Mouse (Mus musculus) limb, embryonic 12.5 days (tissue): ENCODE results near the gene Dner. TPM values are rescaled to one million over a fixed set of nuclear protein-coding genes. Genes with fewer than 3 reads are reported as not detected.

ENCODE experiments used
- ATAC-seq: fragments of 200-750 bp; cut with Nextera tagmentation; 2 replicates; pipeline ENCODE4 v1.8.0; 2017; ENCODE audit warnings: low read depth, moderate TSS enrichment; ENCODE audit not compliant: insufficient number of reproducible peaks, insufficient read depth, low FRiP score, low TSS enrichment
- H3K27ac ChIP-seq: fragments of 300-500 bp; sonication (generic); 2 replicates; pipeline ENCODE4 v1.5.1; 2016; ENCODE audit warnings: mild to moderate bottlenecking, moderate library complexity
- H3K27me3 ChIP-seq: fragments of 300-500 bp; sonication (generic); 2 replicates; pipeline ENCODE4 v1.6.1; 2016; ENCODE audit warnings: mild to moderate bottlenecking, moderate library complexity
- H3K36me3 ChIP-seq: fragments of 300-500 bp; sonication (generic); 2 replicates; pipeline ENCODE4 v1.6.1; 2016; ENCODE audit warnings: mild to moderate bottlenecking, moderate library complexity
- H3K4me1 ChIP-seq: fragments of 300-500 bp; sonication (generic); replicated peaks from 2 replicates; pipeline ENCODE4 v1.6.1; 2016
- H3K4me2 ChIP-seq: fragments of 300-500 bp; sonication (generic); 2 replicates; pipeline ENCODE4 v1.6.1; 2016; ENCODE audit warnings: mild to moderate bottlenecking, moderate library complexity
- H3K4me3 ChIP-seq: fragments of 300-500 bp; sonication (generic); replicated peaks from 2 replicates; pipeline ENCODE4 v1.5.1; 2016; ENCODE audit warnings: mild to moderate bottlenecking
- H3K9ac ChIP-seq: fragments of 300-500 bp; sonication (generic); replicated peaks from 2 replicates; pipeline ENCODE4 v1.6.1; 2016; ENCODE audit warnings: mild to moderate bottlenecking, moderate library complexity
- H3K9me3 ChIP-seq: fragments of 300-500 bp; sonication (generic); 2 replicates; pipeline ENCODE4 v1.6.1; 2016; ENCODE audit warnings: mild to moderate bottlenecking, moderate library complexity
- WGBS: fragments of 180-500 bp; shearing (Covaris S2); methylation state at CpG from one replicate; pipeline ENCODE4 v1.1.7; 2016; 5-methylcytosine and 5-hydroxymethylcytosine counted together
- polyA plus RNA-seq: library from polyadenylated mRNA; unstranded; fragments of >200 nt; fragmentation: Nextera tagmentation; extraction: Ambion mirVana; gene quantifications from 2 replicates; pipeline ENCODE4 v1.2.1, GENCODE M21; 2016

Gene Dner
- polyA plus RNA-seq, 1 experiment from 2014 or later = 4.7 TPM

DNA sequence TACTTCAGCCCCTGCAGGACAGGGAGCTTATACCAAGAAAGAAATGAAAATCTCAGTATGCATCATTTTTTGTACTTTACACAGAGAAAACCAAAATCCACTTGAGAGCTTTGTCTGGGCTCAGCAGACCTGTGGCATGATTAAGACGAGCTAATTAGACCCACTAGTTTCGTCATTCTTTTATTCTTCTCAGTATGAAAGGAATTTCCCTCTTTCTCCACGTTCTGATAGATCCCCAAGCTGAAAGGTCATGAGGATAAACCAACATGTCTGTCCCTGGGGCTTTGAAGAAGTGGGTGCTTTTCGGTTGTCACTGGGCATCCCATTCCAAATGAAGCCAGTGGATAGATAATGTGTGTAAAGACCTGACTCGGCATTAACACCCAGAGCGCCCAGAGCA, 278.7 kb downstream of the Dner start:
- no peaks in the 10 kb centered on the region for H3K9me3 ChIP-seq
- no peaks in the 10 kb centered on the region for H3K27me3 ChIP-seq
- H3K4me3 ChIP-seq = no peak overlapping the region
- H3K36me3 ChIP-seq = no peaks in the 10 kb centered on the region
- WGBS = 77% methylated on average over 6 of the region's 6 CpGs
- H3K4me2 ChIP-seq = no peak overlapping the region
- no peak overlapping the region for H3K27ac ChIP-seq
- H3K9ac ChIP-seq = no peak overlapping the region
- no peak for ATAC-seq
- no peaks in the 10 kb centered on the region for H3K4me1 ChIP-seq

DNA sequence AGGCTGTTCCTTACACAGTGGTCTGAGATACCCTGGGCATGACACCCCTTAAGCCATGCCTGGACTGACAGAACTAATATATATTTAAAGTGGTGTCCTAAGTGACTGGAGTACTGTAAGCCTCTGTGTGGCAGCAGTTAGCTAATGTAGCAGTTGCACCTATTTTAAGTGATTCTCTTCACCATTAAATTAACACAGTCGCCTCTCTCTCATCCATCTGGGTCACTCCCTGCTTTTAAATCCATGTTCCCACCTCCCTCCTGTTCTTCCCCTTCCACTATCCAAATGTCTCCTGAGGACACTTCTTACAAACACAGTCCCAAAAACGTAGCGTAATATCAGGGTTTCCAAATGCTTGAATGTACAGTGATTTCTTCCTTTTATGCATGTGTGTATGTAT, 281.6 kb downstream of the Dner start:
- Histone ChIP-seq H3K4me3 (no peak overlapping the region), H3K4me2 (no peak overlapping the region), H3K9me3 (no peaks in the 10 kb centered on the region), H3K27ac (no peak overlapping the region), H3K36me3 (no peaks in the 10 kb centered on the region), H3K27me3 (no peaks in the 10 kb centered on the region), H3K4me1 (no peaks in the 10 kb centered on the region), H3K9ac (no peak overlapping the region)
- no peak for ATAC-seq
- WGBS = 90% methylated on average over 3 of the region's 3 CpGs

DNA sequence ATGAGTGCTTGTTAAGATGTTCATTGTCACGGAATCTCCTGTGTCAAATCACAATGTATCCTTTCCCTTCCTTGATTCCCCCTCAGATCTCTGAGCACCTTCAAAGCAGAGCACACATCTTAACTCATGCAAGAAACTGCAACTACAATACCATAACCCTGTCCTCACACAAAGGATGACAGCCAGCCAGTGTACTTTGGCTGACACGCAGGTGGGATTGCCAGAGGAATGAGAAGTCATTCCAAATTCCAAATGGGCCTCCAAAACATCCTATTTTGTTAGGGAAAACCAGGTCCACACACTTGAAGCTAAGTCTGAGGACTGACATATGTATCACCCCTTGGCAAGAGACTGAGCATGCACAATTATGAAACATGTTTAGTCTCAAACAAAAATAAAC, 286.5 kb downstream of the Dner start:
- no peaks in the 10 kb centered on the region for H3K9me3 ChIP-seq
- no peak for ATAC-seq
- no peak overlapping the region for H3K4me3 ChIP-seq
- no peaks in the 10 kb centered on the region for H3K4me1 ChIP-seq
- H3K9ac ChIP-seq = no peak overlapping the region
- H3K4me2 ChIP-seq = no peak overlapping the region
- H3K27me3 ChIP-seq = 0 out of 2 replicates have a peak, but pooled peaks cover 4% of the 10 kb centered on the region
- H3K36me3 ChIP-seq = no peaks in the 10 kb centered on the region
- no peak overlapping the region for H3K27ac ChIP-seq
- WGBS = 81% methylated on average over 2 of the region's 2 CpGs

DNA sequence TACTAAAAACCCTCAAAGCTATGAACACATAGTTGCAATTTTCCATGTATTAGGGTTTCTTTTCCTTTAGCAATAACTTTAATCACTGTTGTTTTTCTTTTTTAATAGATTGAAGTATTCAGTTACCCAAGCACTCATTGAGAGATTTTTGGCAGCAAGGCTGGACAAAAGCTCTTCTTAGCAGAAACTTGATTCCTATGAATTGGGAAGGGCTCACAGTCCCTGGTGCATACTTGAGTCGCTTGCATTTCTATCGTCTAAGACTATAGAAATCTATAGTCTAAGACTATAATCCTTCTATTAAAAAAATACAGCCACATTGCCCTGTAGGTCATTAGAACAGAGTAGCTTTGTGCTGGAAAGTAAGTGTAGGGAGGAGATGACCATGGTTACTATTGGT, 287.1 kb downstream of the Dner start:
- Histone ChIP-seq H3K4me2 (no peak overlapping the region), H3K9ac (no peak overlapping the region), H3K27me3 (0 out of 2 replicates have a peak, but pooled peaks cover 4% of the 10 kb centered on the region), H3K9me3 (no peaks in the 10 kb centered on the region), H3K4me3 (no peak overlapping the region), H3K4me1 (no peaks in the 10 kb centered on the region), H3K36me3 (no peaks in the 10 kb centered on the region), H3K27ac (no peak overlapping the region)
- ATAC-seq = no peak
- WGBS = 73% methylated on average over 2 of the region's 2 CpGs

DNA sequence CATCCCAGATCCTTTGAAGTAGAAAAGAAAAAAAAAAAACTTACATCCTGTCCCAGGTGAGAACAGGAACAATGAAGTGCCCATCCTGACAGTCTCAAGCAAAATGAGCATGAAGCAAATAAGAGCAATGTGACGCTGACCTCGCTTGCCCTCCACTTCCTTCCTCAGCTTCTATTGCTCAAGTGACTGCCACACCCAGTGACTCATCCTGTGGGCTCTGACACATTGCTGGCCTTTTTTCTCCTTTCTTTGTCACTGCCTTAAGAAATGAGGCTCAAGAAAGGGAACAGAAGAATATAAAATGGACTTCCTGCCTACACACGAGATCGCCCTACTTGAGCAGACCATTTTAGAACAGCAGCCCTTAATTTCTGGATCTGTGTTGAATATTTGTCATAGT, 289.1 kb downstream of the Dner start:
- H3K27ac ChIP-seq = no peak overlapping the region
- H3K27me3 ChIP-seq = 0 out of 2 replicates have a peak, but pooled peaks cover 4% of the 10 kb centered on the region
- no peaks in the 10 kb centered on the region for H3K36me3 ChIP-seq
- no peak overlapping the region for H3K9ac ChIP-seq
- 70% methylated on average over 4 of the region's 4 CpGs for WGBS
- H3K4me3 ChIP-seq = no peak overlapping the region
- H3K4me2 ChIP-seq = no peak overlapping the region
- ATAC-seq = no peak
- no peaks in the 10 kb centered on the region for H3K9me3 ChIP-seq
- no peaks in the 10 kb centered on the region for H3K4me1 ChIP-seq

DNA sequence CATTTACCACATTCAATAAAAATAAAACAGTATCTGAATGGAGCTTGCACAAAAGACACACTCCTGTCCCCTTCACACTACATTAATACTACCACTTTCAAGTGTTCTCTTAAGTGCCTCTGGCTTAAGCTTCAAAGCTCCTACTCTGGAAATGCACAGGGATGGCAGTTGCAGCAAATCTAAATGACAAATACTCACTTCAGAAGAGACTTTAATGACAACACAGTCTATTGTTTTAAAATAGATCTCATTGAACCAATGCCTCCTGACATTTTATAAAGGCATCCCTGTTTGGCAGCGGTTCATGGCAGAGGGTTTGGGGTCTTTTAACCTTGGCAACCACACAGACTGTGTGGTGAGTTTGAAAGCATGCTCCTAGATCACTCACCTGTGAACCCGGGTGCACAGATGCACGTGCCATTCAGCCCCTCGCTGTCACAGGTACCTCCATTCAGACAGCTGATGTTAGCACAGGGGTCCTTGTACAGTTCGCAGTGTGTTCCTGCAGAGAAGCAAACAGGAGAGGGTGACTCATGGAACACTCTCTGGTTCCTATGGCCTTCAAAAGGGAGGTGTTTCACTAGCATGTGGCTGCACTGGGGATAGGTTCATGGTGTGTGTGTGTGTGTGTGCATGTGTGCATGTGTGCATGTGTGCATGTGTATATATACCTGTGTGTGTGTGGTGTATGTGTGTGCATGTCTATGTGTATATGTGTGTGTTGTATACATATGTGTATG, 290.3 kb downstream of the Dner start:
- Histone ChIP-seq H3K27me3 (0 out of 2 replicates have a peak, but pooled peaks cover 4% of the 10 kb centered on the region), H3K9me3 (no peaks in the 10 kb centered on the region), H3K9ac (no peak overlapping the region), H3K4me2 (no peak overlapping the region), H3K4me3 (no peak overlapping the region), H3K4me1 (no peaks in the 10 kb centered on the region), H3K36me3 (no peaks in the 10 kb centered on the region), H3K27ac (no peak overlapping the region)
- no peak for ATAC-seq
- 89% methylated on average over 5 of the region's 5 CpGs for WGBS

DNA sequence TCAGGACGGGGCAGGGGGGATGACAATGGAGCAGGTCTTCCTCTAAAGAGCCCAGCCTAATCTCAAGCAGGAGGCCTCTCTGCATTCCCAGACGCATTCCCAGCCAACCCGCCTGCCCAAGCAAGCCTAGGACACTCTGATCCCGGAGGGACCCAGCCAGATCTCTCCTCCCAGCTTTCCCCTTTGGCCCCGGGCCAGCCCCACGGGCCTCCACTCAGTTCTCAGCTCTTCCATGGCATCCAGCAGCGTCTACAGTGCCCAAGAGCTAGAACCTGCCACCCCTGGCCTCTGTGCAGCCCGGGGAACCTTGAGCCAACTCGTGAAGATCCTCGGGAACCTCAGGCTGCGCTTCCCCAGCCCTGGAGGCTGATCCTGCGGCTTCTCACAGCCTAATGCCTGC, 291.1 kb downstream of the Dner start:
- WGBS = 56% methylated on average over 12 of the region's 12 CpGs
- no peaks in the 10 kb centered on the region for H3K4me1 ChIP-seq
- no peak for ATAC-seq
- H3K9ac ChIP-seq = no peak overlapping the region
- H3K36me3 ChIP-seq = no peaks in the 10 kb centered on the region
- H3K27me3 ChIP-seq = 0 out of 2 replicates have a peak, but pooled peaks cover 4% of the 10 kb centered on the region
- H3K4me2 ChIP-seq = no peak overlapping the region
- H3K4me3 ChIP-seq = no peak overlapping the region
- H3K27ac ChIP-seq = no peak overlapping the region
- H3K9me3 ChIP-seq = no peaks in the 10 kb centered on the region

DNA sequence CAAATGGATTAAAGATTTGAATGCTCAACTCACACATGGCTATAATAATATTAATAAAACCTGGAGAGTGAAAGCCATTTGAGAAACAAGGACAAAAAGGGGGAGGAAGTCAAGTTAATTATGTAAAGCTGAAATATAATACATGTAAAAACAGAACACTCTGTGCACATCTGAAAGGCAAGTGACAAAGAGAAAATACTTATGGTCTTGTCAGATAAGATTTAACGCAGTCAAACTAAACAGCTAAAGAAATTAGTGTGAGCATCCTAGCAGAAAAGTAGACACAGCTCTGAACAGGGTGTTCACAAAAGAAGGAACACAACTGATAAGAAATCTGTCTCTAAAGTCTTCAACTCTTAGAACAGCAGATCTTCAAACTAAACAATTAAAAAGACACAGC, 293.9 kb downstream of the Dner start:
- Histone ChIP-seq H3K36me3 (no peaks in the 10 kb centered on the region), H3K9me3 (no peaks in the 10 kb centered on the region), H3K9ac (no peak overlapping the region), H3K27ac (no peak overlapping the region), H3K4me1 (no peaks in the 10 kb centered on the region), H3K4me3 (no peak overlapping the region), H3K27me3 (0 out of 2 replicates have a peak, but pooled peaks cover 4% of the 10 kb centered on the region), H3K4me2 (no peak overlapping the region)
- WGBS = 91% methylated on average over 1 of the region's 1 CpGs
- no peak for ATAC-seq

DNA sequence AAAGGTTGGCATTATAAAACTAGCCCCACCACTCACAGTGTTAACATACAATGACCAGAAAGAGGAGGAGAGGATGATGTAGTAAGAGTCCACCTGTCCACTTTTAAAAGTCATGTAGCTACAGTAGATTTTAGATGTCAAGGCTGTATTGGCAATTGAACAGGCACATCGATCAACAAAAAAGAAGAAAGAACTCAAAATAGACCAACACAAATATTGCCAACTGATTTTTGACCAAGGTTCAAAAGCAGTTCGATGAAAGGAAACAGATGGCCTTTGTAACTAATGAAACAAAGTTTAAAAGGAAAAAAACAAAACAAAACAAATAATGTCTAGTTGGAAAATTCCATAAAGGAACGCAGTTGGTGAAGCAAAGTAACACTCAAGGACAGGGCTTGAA, 296.4 kb downstream of the Dner start:
- no peaks in the 10 kb centered on the region for H3K9me3 ChIP-seq
- H3K27me3 ChIP-seq = no peaks in the 10 kb centered on the region
- H3K36me3 ChIP-seq = no peaks in the 10 kb centered on the region
- WGBS = 87% methylated on average over 3 of the region's 3 CpGs
- no peak overlapping the region for H3K27ac ChIP-seq
- H3K4me1 ChIP-seq = no peaks in the 10 kb centered on the region
- H3K4me3 ChIP-seq = no peak overlapping the region
- H3K4me2 ChIP-seq = no peak overlapping the region
- H3K9ac ChIP-seq = no peak overlapping the region
- ATAC-seq = no peak

DNA sequence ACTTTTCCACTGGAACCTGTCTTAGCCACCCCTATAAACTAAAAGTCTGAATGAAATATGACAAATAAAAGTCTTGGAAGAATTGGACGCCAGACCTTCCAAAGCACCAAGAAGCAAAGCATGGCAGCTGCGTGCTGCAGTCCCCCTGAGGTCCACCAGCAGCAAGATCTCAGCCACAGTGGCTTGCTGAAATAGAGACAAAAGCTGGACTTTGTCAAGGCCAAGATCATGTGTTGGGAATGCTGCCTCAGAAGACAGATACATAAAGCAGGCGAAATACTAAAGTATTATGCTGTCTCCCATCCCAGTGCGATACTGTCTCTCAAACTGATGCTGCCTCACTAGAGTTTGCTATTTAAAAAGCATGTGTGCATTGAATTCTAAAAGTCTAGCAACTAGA, 296.9 kb downstream of the Dner start:
- H3K9ac ChIP-seq = no peak overlapping the region
- H3K4me1 ChIP-seq = no peaks in the 10 kb centered on the region
- H3K27me3 ChIP-seq = no peaks in the 10 kb centered on the region
- H3K4me2 ChIP-seq = no peak overlapping the region
- 90% methylated on average over 4 of the region's 4 CpGs for WGBS
- no peaks in the 10 kb centered on the region for H3K36me3 ChIP-seq
- no peaks in the 10 kb centered on the region for H3K9me3 ChIP-seq
- H3K4me3 ChIP-seq = no peak overlapping the region
- no peak for ATAC-seq
- H3K27ac ChIP-seq = no peak overlapping the region

DNA sequence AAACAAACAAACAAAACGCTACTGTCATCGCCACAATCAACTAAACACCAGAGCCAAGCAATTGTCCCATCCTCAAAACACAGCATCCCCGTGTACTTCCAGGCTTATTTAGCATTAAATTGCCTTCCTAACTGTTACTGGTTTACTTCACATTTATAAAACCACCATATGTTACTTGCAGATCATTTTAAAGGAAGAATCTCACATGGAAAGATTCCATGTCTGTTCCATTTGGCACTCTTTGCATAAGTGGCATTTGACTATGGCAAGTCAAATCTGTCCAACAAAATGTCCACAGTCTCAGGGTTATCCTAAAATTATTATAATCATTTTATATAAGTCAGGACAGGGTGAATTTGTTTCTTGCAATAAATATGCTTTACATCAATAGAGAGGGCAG, 299.2 kb downstream of the Dner start:
- Histone ChIP-seq H3K27me3 (no peaks in the 10 kb centered on the region), H3K4me3 (no peak overlapping the region), H3K27ac (no peak overlapping the region), H3K4me2 (no peak overlapping the region), H3K9ac (no peak overlapping the region), H3K4me1 (no peaks in the 10 kb centered on the region), H3K36me3 (no peaks in the 10 kb centered on the region), H3K9me3 (no peaks in the 10 kb centered on the region)
- no peak for ATAC-seq
- 58% methylated on average over 3 of the region's 3 CpGs for WGBS

DNA sequence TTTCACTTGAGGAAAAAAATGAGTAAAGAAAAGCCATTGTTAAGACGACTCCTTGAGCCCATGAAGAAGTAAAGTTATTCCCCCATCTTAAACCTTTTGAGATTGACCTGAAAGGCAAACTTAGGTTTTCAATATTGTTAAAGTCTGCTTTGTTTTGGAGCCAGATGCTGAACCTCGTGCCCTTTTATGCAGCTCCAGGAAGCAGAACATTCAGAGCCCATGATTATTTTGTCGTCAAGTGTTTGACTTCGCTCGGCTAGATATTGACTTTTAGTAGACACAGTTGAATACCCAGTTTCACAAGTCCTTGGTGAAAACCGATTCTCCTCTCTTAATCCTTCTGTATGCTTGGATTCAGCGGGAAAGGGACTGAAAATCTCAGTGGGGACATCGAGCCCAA, 300.1 kb downstream of the Dner start:
- 85% methylated on average over 8 of the region's 8 CpGs for WGBS
- ATAC-seq = no peak
- H3K27me3 ChIP-seq = no peaks in the 10 kb centered on the region

More for the DNA sequence above, 300.1 kb downstream of the Dner start:
- Histone ChIP-seq H3K4me2 (no peak overlapping the region), H3K27ac (no peak overlapping the region), H3K9ac (no peak overlapping the region), H3K4me1 (no peaks in the 10 kb centered on the region), H3K9me3 (no peaks in the 10 kb centered on the region), H3K4me3 (no peak overlapping the region), H3K36me3 (no peaks in the 10 kb centered on the region)
